Mouse (Mus musculus): ENCODE measurements at regions not wholly inside any gene's neighbourhood (a gene's known extent, or its start where the extent isn't known, plus 50 kb on each side); places are given as distances from the start of the nearest gene placed in this dataset.

- DNase-seq, result no peak
These were observed 90.1 kb downstream of the Tmem200c start for GRCm38 (mm10) chr17:68916531-68916930.

- DNase-seq, result no peak
These were observed 91.8 kb downstream of the Tmem200c start for GRCm38 (mm10) chr17:68918228-68918627.

GRCm38 (mm10) chr17:68923271-68923670 is 96.8 kb downstream of the Tmem200c start:
- DNase-seq, result no peak

- no peak for DNase-seq
These were observed 101.0 kb downstream of the Tmem200c start for GRCm38 (mm10) chr17:68927418-68927817.

- no peak for DNase-seq
These were observed 102.3 kb downstream of the Tmem200c start for GRCm38 (mm10) chr17:68928691-68929090.

- no peak for DNase-seq
These were observed 106.8 kb downstream of the Tmem200c start for GRCm38 (mm10) chr17:68933265-68933664.

- DNase-seq, result no peak
These were observed 107.6 kb downstream of the Tmem200c start for GRCm38 (mm10) chr17:68934066-68934465.

- no peak for DNase-seq
These were observed 109.6 kb downstream of the Tmem200c start for GRCm38 (mm10) chr17:68936016-68936415.

GRCm38 (mm10) chr17:68956275-68956674 is 119.2 kb upstream of the Epb41l3 start:
- no peak for DNase-seq

GRCm38 (mm10) chr17:68961160-68961559 is 114.3 kb upstream of the Epb41l3 start:
- peak; percentile 9 for DNase-seq

GRCm38 (mm10) chr17:68975606-68976005 is 99.9 kb upstream of the Epb41l3 start:
- no peak for DNase-seq

GRCm38 (mm10) chr17:68978151-68978550 is 97.3 kb upstream of the Epb41l3 start:
- DNase-seq, result no peak

- DNase-seq, result no peak
These were observed 94.4 kb upstream of the Epb41l3 start for GRCm38 (mm10) chr17:68981120-68981519.

- DNase-seq, result no peak
These were observed 93.4 kb upstream of the Epb41l3 start for GRCm38 (mm10) chr17:68982094-68982493.

GRCm38 (mm10) chr17:68999913-69000312 is 75.6 kb upstream of the Epb41l3 start:
- DNase-seq, result no peak

GRCm38 (mm10) chr17:69004051-69004450 is 71.4 kb upstream of the Epb41l3 start:
- no peak for DNase-seq

- DNase-seq, result no peak
These were observed 69.2 kb upstream of the Epb41l3 start for GRCm38 (mm10) chr17:69006272-69006671.

Data from kidney, postnatal 14 days (tissue).